Comparison of ENCODE assay signal across 8 mouse cellular contexts in the genomic region with DNA sequence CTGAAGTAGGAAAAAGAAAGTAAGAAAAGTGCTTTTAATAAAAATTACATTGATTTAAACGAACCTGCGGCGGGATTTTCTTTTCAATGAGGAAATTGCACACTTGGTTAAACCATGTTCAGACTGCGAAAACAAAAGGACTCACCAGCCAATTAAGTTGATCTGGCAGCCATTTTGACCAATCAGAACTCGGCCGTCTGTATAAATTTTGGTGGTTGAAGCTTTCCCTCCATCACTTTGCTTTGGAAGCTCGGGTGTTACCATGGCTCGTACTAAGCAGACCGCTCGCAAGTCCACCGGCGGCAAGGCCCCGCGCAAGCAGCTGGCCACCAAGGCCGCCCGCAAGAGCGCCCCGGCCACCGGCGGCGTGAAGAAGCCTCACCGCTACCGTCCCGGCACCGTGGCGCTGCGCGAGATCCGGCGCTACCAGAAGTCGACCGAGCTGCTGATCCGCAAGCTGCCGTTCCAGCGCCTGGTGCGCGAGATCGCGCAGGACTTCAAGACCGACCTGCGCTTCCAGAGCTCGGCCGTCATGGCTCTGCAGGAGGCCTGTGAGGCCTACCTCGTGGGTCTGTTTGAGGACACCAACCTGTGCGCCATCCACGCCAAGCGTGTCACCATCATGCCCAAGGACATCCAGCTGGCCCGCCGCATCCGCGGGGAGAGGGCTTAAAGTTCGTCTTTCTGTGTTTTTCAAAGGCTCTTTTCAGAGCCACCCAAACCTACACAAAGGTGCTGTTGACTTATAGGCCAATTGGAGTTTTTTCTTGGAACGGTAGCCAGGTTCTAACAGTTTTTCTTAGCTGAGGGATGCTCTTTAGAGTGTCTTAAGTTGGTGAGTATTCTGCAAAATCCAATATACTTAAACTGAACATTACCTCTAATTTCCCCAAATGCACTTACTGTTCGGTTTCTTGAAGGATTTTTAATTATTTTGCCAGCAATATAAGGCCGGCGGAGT. TPM values are rescaled to one million over a fixed set of nuclear protein-coding genes. Genes with fewer than 3 reads are reported as not detected.
DNase-seq lines count a peak whose midpoint lies in the region; ATAC-seq and TF ChIP-seq lines count a peak whose summit lies in the region.
"Not testable (repeated sequence)": the region's sequence is repeated elsewhere in the genome, so short reads cannot be mapped to it uniquely, and the experiment has no call there.

A gene (plus strand): TSS at position 263 of the 961 bp plus-strand sequence.

- POLR2A ChIA-PET in Patski (lab: Charles Lee): interaction anchor here (1.1 to 1.2 kb wide), 2 partner anchors 16 to 19 kb away, joined by 3 read pairs; no protein-coding TSS in a partner anchor

- not testable (repeated sequence) for H3K27me3 ChIP-seq in Patski; hindbrain, embryonic 13.5 days

- CTCF ChIA-PET in Patski (lab: Charles Lee): interaction anchor here (1.7 kb wide), 1 partner anchor 16 kb away, joined by 4 read pairs; no protein-coding TSS in a partner anchor

- peak within 1 kb of the TSS; percentile 96 for H3K27ac ChIP-seq in hindbrain, embryonic 13.5 days

- H3K4me2 ChIP-seq in hindbrain, embryonic 13.5 days: peak within 1 kb of the TSS; percentile 75

- H3K9ac ChIP-seq in hindbrain, embryonic 13.5 days: peak within 1 kb of the TSS; percentile 80

- in situ Hi-C loops in Patski (cut with MboI; ENCODE audit: low pct_unique_long_range_greater_than_20kb): loop anchor here (10.0 kb wide), 3 partner anchors 553 to 1817 kb away; a partner anchor contains a TSS

- peaks cover 37% of the 10 kb centered on the region for H3K4me1 ChIP-seq in hindbrain, embryonic 13.5 days (replicated peaks)

- not testable (repeated sequence) for H3K36me3 ChIP-seq in hindbrain, embryonic 13.5 days

- ATAC-seq in Patski: peak; percentile 23
- peak; percentile 43 for ATAC-seq in hindbrain, embryonic 13.5 days (ENCODE audit: low FRiP score)

- peak; percentile 94 for DNase-seq in Patski (ENCODE audit: low read depth, low spot score)
- peak; percentile 79 to 82 for DNase-seq in cerebellum, postnatal 14 days
- peak; percentile 80 to 83 for DNase-seq in frontal cortex, postnatal 14 days (ENCODE audit: low spot score in 2 of 2)
- peak; percentile 66 to 82 for DNase-seq in layer of hippocampus, postnatal 25 days (ENCODE audit: extremely low spot score in 1 of 2, low spot score in 1 of 2)
- DNase-seq in lung, postnatal 14 days: peak; percentile 79
- DNase-seq in ovary, postnatal 36 days (ENCODE audit: low spot score): peak; percentile 77
- DNase-seq in thymus, postnatal 25 days: peak; percentile 91

- H3K4me3 ChIP-seq in hindbrain, embryonic 13.5 days: peak within 1 kb of the TSS; percentile 46

- TF ChIP-seq CTCF in Patski (IDR thresholded peaks at IDR 0.05): not testable (repeated sequence)

- not testable (repeated sequence) for H3K9me3 ChIP-seq in hindbrain, embryonic 13.5 days

- WGBS in hindbrain, embryonic 13.5 days: under 1% methylated on average over 30 of the region's 56 CpGs

RNA-seq across cellular contexts. Expression of the gene that starts here (rescaled TPM):
- 4.9 TPM for polyA plus RNA-seq in Patski (2021)
- 5.9 and 6.4 TPM in 2 replicates for polyA plus RNA-seq in hindbrain, embryonic 13.5 days (2015; fragmentation: Nextera tagmentation; extraction: Ambion mirVana)
- total RNA-seq in layer of hippocampus, postnatal 25 days (2021): 10 to 100 TPM; 51.7 to 65.0 TPM

Comparison
In these comparisons a context has a peak if more than half of its experiments do, and no peak if none do; other contexts are left out.
1. Peak in every context shown above with its lines: DNase-seq, ATAC-seq, H3K4me3 ChIP-seq and H3K27ac ChIP-seq.